Mouse (Mus musculus) retina, adult 2 months (tissue): ENCODE results near the gene Slc17a3.

ENCODE experiments used
- DNase-seq: peaks from one replicate; pipeline ENCODE4 v3.0.0-alpha.2; 2012; ENCODE audit warnings: low read depth, low spot score

Slc17a3 gene

GRCm38 (mm10) chr13:23873141-23873540, 33.9 kb downstream of the Slc17a3 start:
- no peak for DNase-seq

- DNase-seq, result no peak
Observed at GRCm38 (mm10) chr13:23879106-23879505, 39.9 kb downstream of the Slc17a3 start.

GRCm38 (mm10) chr13:23879636-23880035, 40.4 kb downstream of the Slc17a3 start:
- DNase-seq, result no peak

GRCm38 (mm10) chr13:23885540-23885939, 46.3 kb downstream of the Slc17a3 start:
- DNase-seq, result peak; percentile 29

GRCm38 (mm10) chr13:23887026-23887725, 47.9 kb downstream of the Slc17a3 start:
- DNase-seq, result no peak

GRCm38 (mm10) chr13:23889011-23889605, 49.9 kb downstream of the Slc17a3 start:
- no peak for DNase-seq

- peak; percentile 77 for DNase-seq
Observed at GRCm38 (mm10) chr13:23892592-23893268, 53.5 kb downstream of the Slc17a3 start.

GRCm38 (mm10) chr13:23893269-23893593, 54.0 kb downstream of the Slc17a3 start:
- DNase-seq, result peak; percentile 38

- DNase-seq, result no peak
Observed at GRCm38 (mm10) chr13:23898242-23898641, 59.0 kb downstream of the Slc17a3 start.

DNA sequence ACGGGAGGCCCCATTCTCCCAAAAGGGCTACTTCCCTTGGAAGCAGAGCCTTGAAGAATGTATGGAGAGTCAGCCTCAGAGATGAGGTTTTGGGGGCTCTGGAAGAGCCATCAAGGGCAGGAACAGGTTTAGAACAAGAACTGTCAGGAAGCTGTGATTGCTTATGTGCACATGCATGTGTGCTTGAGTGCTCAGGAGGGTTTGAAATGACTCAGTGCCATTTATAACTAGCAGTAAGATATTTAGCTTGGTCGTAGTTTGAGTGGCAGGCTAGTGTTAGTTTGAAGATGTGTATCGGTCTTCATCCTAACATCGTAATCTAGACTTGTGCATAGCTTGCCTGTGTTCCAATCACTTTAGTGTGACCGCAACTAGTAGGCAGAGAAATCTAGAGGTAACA, 67.7 kb downstream of the Slc17a3 start:
- no peak for DNase-seq

DNA sequence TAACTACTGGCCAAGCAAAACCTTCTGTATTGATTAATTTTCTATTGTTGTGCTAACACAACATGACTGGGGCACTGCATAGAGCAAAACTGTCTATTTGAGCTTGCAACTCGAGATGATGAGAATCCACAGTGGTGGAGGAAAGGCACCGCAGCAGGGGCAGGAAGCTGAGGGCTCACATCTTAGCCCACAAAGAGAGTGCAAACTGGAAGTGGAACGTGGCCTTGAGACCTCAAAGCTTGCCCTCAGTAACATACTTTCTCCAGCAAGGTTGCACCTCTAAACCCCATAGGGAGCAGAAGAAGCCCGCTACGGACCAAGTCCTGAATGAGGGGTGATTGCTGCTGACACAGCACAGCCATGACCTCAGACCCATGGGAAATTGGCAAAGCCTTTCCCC, 70.9 kb downstream of the Slc17a3 start:
- DNase-seq, result no peak
